Mouse (Mus musculus): ENCODE results near the gene Nsa2.

Nsa2 gene

GRCm38 (mm10) chr13:97087421-97087820 is 50.3 kb downstream of the Nsa2 start:
- no peak for DNase-seq (ENCODE audit: low spot score)

GRCm38 (mm10) chr13:97086316-97086715 is 51.4 kb downstream of the Nsa2 start:
- DNase-seq (ENCODE audit: low spot score): no peak

GRCm38 (mm10) chr13:97082432-97082831 is 55.3 kb downstream of the Nsa2 start:
- no peak for DNase-seq (ENCODE audit: low spot score)

- no peak for DNase-seq (ENCODE audit: low spot score)
Observed at GRCm38 (mm10) chr13:97080615-97081014, 57.1 kb downstream of the Nsa2 start.

- no peak for DNase-seq (ENCODE audit: low spot score)
Observed at GRCm38 (mm10) chr13:97080201-97080600, 57.5 kb downstream of the Nsa2 start.
